Mouse (Mus musculus) lung, embryonic 14.5 days (tissue): Measurements from ENCODE around the gene Abhd16b. TPM values are rescaled to one million over a fixed set of nuclear protein-coding genes. Genes with fewer than 3 reads are reported as not detected.

Experiments used
- ATAC-seq: fragments of 200-750 bp; cut with Nextera tagmentation; 2 replicates; pipeline ENCODE4 v1.8.0; 2017; ENCODE audit warnings: mild to moderate bottlenecking, moderate TSS enrichment, moderate library complexity; ENCODE audit not compliant: insufficient read depth
- DNase-seq: peaks from one replicate; pipeline ENCODE4 v3.0.0-alpha.2; 2015
- H3K27ac ChIP-seq: fragments of 300-500 bp; sonication (generic); 2 replicates; pipeline ENCODE4 v1.5.1; 2014; ENCODE audit warnings: low read depth, mild to moderate bottlenecking, moderate library complexity
- H3K27me3 ChIP-seq: fragments of 300-500 bp; sonication (generic); 2 replicates; pipeline ENCODE4 v1.6.1; 2014; ENCODE audit warnings: low read length, control low read depth; ENCODE audit not compliant: insufficient read depth
- H3K36me3 ChIP-seq: fragments of 300-500 bp; sonication (generic); 2 replicates; pipeline ENCODE4 v1.6.1; 2014; ENCODE audit warnings: control low read depth; ENCODE audit not compliant: insufficient read depth
- H3K4me1 ChIP-seq: fragments of 300-500 bp; sonication (generic); 2 replicates; pipeline ENCODE4 v1.6.1; 2014; ENCODE audit warnings: antibody characterized with exemption, control low read depth; ENCODE audit not compliant: insufficient read depth
- H3K4me2 ChIP-seq: fragments of 300-500 bp; sonication (generic); 2 replicates; pipeline ENCODE4 v1.6.1; 2014; ENCODE audit warnings: mild to moderate bottlenecking
- H3K4me3 ChIP-seq: fragments of 300-500 bp; sonication (generic); 2 replicates; pipeline ENCODE4 v1.5.1; 2014; ENCODE audit warnings: low read depth, low read length
- H3K9ac ChIP-seq: fragments of 300-500 bp; sonication (generic); 2 replicates; pipeline ENCODE4 v1.6.1; 2014
- H3K9me3 ChIP-seq: fragments of 300-500 bp; sonication (generic); 2 replicates; pipeline ENCODE4 v1.6.1; 2016; ENCODE audit warnings: low read depth, low read length, control low read depth
- CTCF ChIP-seq: IDR thresholded peaks from 2 replicates; pipeline ENCODE4 v1.5.1; 2016; ENCODE audit warnings: antibody characterized with exemption, low read depth
- WGBS: fragments of 180-500 bp; shearing (Covaris S2); extraction: QIAGEN DNeasy Blood & Tissue Kit; methylation state at CpG from one replicate; pipeline ENCODE4 v1.1.7; 2014; 5-methylcytosine and 5-hydroxymethylcytosine counted together
- polyA plus RNA-seq: library from polyadenylated mRNA; unstranded; fragments of >200 nt; fragmentation: Nextera tagmentation; extraction: Ambion mirVana; gene quantifications from 2 replicates; pipeline ENCODE4 v1.2.1, GENCODE M21; 2014

The Abhd16b gene
- polyA plus RNA-seq, 1 experiment from 2014 or later, result 0.13 TPM

GRCm38 (mm10) chr2:181537444-181538047 is 44.5 kb downstream of the Abhd16b start:
- ATAC-seq, result peak; percentile 52; the same call in 1 of the 2 replicates
- peak; percentile 30 for DNase-seq
- Histone ChIP-seq H3K36me3 (peaks cover 16% of the 10 kb centered on the region; the same call in 1 of the 2 replicates), H3K27me3 (no peaks in the 10 kb centered on the region), H3K9ac (no peak overlapping the region; the same call in 1 of the 2 replicates), H3K27ac (0 out of 2 replicates have a peak overlapping the region, but pooled peaks have one; percentile 1), H3K9me3 (no peaks in the 10 kb centered on the region), H3K4me3 (no peak overlapping the region), H3K4me2 (no peak overlapping the region), H3K4me1 (no peaks in the 10 kb centered on the region)
- TF ChIP-seq CTCF, result no peak
- 75% methylated on average over 2 of the region's 2 CpGs for WGBS

- no peak overlapping the region for H3K27ac ChIP-seq
- H3K4me3 ChIP-seq, result no peak overlapping the region
- H3K4me1 ChIP-seq, result no peaks in the 10 kb centered on the region
- peaks cover 23% of the 10 kb centered on the region for H3K36me3 ChIP-seq
- H3K9ac ChIP-seq, result no peak overlapping the region
- ATAC-seq, result no peak
- 87% methylated on average over 6 of the region's 6 CpGs for WGBS
- TF ChIP-seq CTCF, result no peak
- DNase-seq, result no peak
- no peak overlapping the region for H3K4me2 ChIP-seq
- H3K9me3 ChIP-seq, result no peaks in the 10 kb centered on the region
- no peaks in the 10 kb centered on the region for H3K27me3 ChIP-seq
These were observed 48.9 kb downstream of the Abhd16b start for GRCm38 (mm10) chr2:181541761-181542380.

Other genes starting within 250 kb of the Abhd16b start
- gene Gmeb2, start 205.2 kb upstream of the Abhd16b start, polyA plus RNA-seq, result 18.0 and 21.2 TPM in 2 replicates
- 1.6 and 2.5 TPM in 2 replicates for gene Stmn3, start 178.7 kb upstream of the Abhd16b start, polyA plus RNA-seq
- 67.0 and 70.3 TPM in 2 replicates for gene Rtel1, start 173.5 kb upstream of the Abhd16b start, polyA plus RNA-seq
- gene Zgpat, start 128.3 kb upstream of the Abhd16b start, polyA plus RNA-seq, result 35.7 and 41.1 TPM in 2 replicates
- gene Arfrp1, start 127.8 kb upstream of the Abhd16b start, polyA plus RNA-seq, result 54.1 and 54.2 TPM in 2 replicates
- gene Lime1, start 113.1 kb upstream of the Abhd16b start, polyA plus RNA-seq, result 19.6 and 26.6 TPM in 2 replicates
- gene Zbtb46, start 33.8 kb upstream of the Abhd16b start, polyA plus RNA-seq, result 14.6 and 15.6 TPM in 2 replicates
- gene Tpd52l2, start 3.9 kb downstream of the Abhd16b start, polyA plus RNA-seq, result 160 and 165 TPM in 2 replicates
- 79.4 and 81.3 TPM in 2 replicates for gene Dnajc5, start 27.3 kb downstream of the Abhd16b start, polyA plus RNA-seq
- 36.9 and 38.3 TPM in 2 replicates for gene Uckl1, start 91.7 kb downstream of the Abhd16b start, polyA plus RNA-seq
- 58.8 and 59.6 TPM in 2 replicates for gene Prpf6, start 98.7 kb downstream of the Abhd16b start, polyA plus RNA-seq
- 52.5 and 58.6 TPM in 2 replicates for gene Zfp512b, start 99.6 kb downstream of the Abhd16b start, polyA plus RNA-seq
- gene Samd10, start 106.0 kb downstream of the Abhd16b start, polyA plus RNA-seq, result 23.2 and 27.8 TPM in 2 replicates
- gene Gm29797, start 163.8 kb downstream of the Abhd16b start, polyA plus RNA-seq, result not detected in 2 replicates
- 55.4 and 64.7 TPM in 2 replicates for gene Sox18, start 178.4 kb downstream of the Abhd16b start, polyA plus RNA-seq
- gene Tcea2, start 187.1 kb downstream of the Abhd16b start, polyA plus RNA-seq, result 22.5 and 25.7 TPM in 2 replicates
- gene Rgs19, start 200.8 kb downstream of the Abhd16b start, polyA plus RNA-seq, result 91.3 and 93.8 TPM in 2 replicates
- gene Lkaaear1, start 205.2 kb downstream of the Abhd16b start, polyA plus RNA-seq, result not detected in 2 replicates
- gene Oprl1, start 221.8 kb downstream of the Abhd16b start, polyA plus RNA-seq, result 0.89 and 1.8 TPM in 2 replicates